Mouse (Mus musculus): ENCODE data around the gene Slc44a2. TPM values are rescaled to one million over a fixed set of nuclear protein-coding genes. Genes with fewer than 3 reads are reported as not detected.

Slc44a2 gene
- polyA plus RNA-seq, 2 experiments = 121 to 127 TPM

- no peaks in the 10 kb centered on the region for H3K36me3 ChIP-seq (ENCODE audit: control insufficient read depth, insufficient read depth, low read length)
- WGBS = 79% methylated on average over 7 of the region's 7 CpGs
- TF ChIP-seq POLR2A (IDR thresholded peaks at IDR 0.05; ENCODE audit: borderline replicate concordance, extremely low read depth, insufficient read depth, insufficient read length) = no peak
Measured at GRCm38 (mm10) chr9:21305065-21305464, 15.4 kb upstream of the Slc44a2 start.

GRCm38 (mm10) chr9:21309150-21309741 is 11.3 kb upstream of the Slc44a2 start:
- no peak for ATAC-seq (ENCODE audit: low FRiP score, low read depth)
- 64% methylated on average over 15 of the region's 15 CpGs for WGBS

More at GRCm38 (mm10) chr9:21305065-21305464, 15.4 kb upstream of the Slc44a2 start:
- no peak for DNase-seq (ENCODE audit: low spot score)
- H3K9ac ChIP-seq (ENCODE audit: low read depth, low read length, severe bottlenecking) = no peak overlapping the region
- H3K9me3 ChIP-seq (ENCODE audit: control insufficient read depth, low read length) = no peaks in the 10 kb centered on the region
- no peaks in the 10 kb centered on the region for H3K27me3 ChIP-seq (ENCODE audit: control insufficient read depth, insufficient read depth, low read length)
- no peak overlapping the region for H3K27ac ChIP-seq (replicated peaks; ENCODE audit: low read depth, low read length)
- ATAC-seq (ENCODE audit: low FRiP score, low read depth) = no peak
- no peak overlapping the region for H3K4me3 ChIP-seq (replicated peaks; ENCODE audit: low read length)
- H3K4me1 ChIP-seq (ENCODE audit: control insufficient read depth, insufficient read depth, low read length) = no peaks in the 10 kb centered on the region
- no peak overlapping the region for H3K4me2 ChIP-seq (replicated peaks; ENCODE audit: low read depth, low read length, severe bottlenecking)

GRCm38 (mm10) chr9:21311695-21312094 is 8.8 kb upstream of the Slc44a2 start:
- Histone ChIP-seq H3K4me2 (replicated peaks; ENCODE audit: low read depth, low read length, severe bottlenecking) (no peak overlapping the region), H3K27ac (replicated peaks; ENCODE audit: low read depth, low read length) (no peak overlapping the region), H3K9me3 (ENCODE audit: control insufficient read depth, low read length) (no peaks in the 10 kb centered on the region), H3K4me1 (ENCODE audit: control insufficient read depth, insufficient read depth, low read length) (no peaks in the 10 kb centered on the region), H3K27me3 (ENCODE audit: control insufficient read depth, insufficient read depth, low read length) (peaks cover 17% of the 10 kb centered on the region), H3K9ac (ENCODE audit: low read depth, low read length, severe bottlenecking) (no peak overlapping the region), H3K4me3 (replicated peaks; ENCODE audit: low read length) (peak overlapping the region; percentile 23), H3K36me3 (ENCODE audit: control insufficient read depth, insufficient read depth, low read length) (no peaks in the 10 kb centered on the region)
- no peak for TF ChIP-seq POLR2A (IDR thresholded peaks at IDR 0.05; ENCODE audit: borderline replicate concordance, extremely low read depth, insufficient read depth, insufficient read length)
- WGBS = 22% methylated on average over 7 of the region's 7 CpGs
- DNase-seq (ENCODE audit: low spot score) (no peak), ATAC-seq (ENCODE audit: low FRiP score, low read depth) (no peak)

More at GRCm38 (mm10) chr9:21309150-21309741, 11.3 kb upstream of the Slc44a2 start:
- DNase-seq (ENCODE audit: low spot score) = no peak
- H3K4me1 ChIP-seq (ENCODE audit: control insufficient read depth, insufficient read depth, low read length) = no peaks in the 10 kb centered on the region
- H3K4me3 ChIP-seq (replicated peaks; ENCODE audit: low read length) = no peak overlapping the region
- H3K9me3 ChIP-seq (ENCODE audit: control insufficient read depth, low read length) = no peaks in the 10 kb centered on the region
- H3K36me3 ChIP-seq (ENCODE audit: control insufficient read depth, insufficient read depth, low read length) = no peaks in the 10 kb centered on the region
- no peak overlapping the region for H3K27ac ChIP-seq (replicated peaks; ENCODE audit: low read depth, low read length)
- no peak for TF ChIP-seq POLR2A (IDR thresholded peaks at IDR 0.05; ENCODE audit: borderline replicate concordance, extremely low read depth, insufficient read depth, insufficient read length)
- H3K27me3 ChIP-seq (ENCODE audit: control insufficient read depth, insufficient read depth, low read length) = peaks cover 17% of the 10 kb centered on the region
- H3K9ac ChIP-seq (ENCODE audit: low read depth, low read length, severe bottlenecking) = no peak overlapping the region
- no peak overlapping the region for H3K4me2 ChIP-seq (replicated peaks; ENCODE audit: low read depth, low read length, severe bottlenecking)

GRCm38 (mm10) chr9:21312134-21312533 is 8.4 kb upstream of the Slc44a2 start, which contains the start of gene Ap1m2:
TSS of gene Ap1m2 (minus strand) at chr9:21312337.
- Histone ChIP-seq H3K27ac (replicated peaks; ENCODE audit: low read depth, low read length) (no peak within 1 kb of the TSS), H3K4me1 (ENCODE audit: control insufficient read depth, insufficient read depth, low read length) (no peaks in the 10 kb centered on the region), H3K27me3 (ENCODE audit: control insufficient read depth, insufficient read depth, low read length) (peaks cover 17% of the 10 kb centered on the region), H3K36me3 (ENCODE audit: control insufficient read depth, insufficient read depth, low read length) (no peaks in the 10 kb centered on the region), H3K9ac (ENCODE audit: low read depth, low read length, severe bottlenecking) (no peak within 1 kb of the TSS), H3K9me3 (ENCODE audit: control insufficient read depth, low read length) (no peaks in the 10 kb centered on the region), H3K4me2 (replicated peaks; ENCODE audit: low read depth, low read length, severe bottlenecking) (peak within 1 kb of the TSS; percentile 29; the same call in 1 of the 2 replicates), H3K4me3 (replicated peaks; ENCODE audit: low read length) (peak within 1 kb of the TSS; percentile 23)
- DNase-seq (ENCODE audit: low spot score) = no peak
- TF ChIP-seq POLR2A (IDR thresholded peaks at IDR 0.05; ENCODE audit: borderline replicate concordance, extremely low read depth, insufficient read depth, insufficient read length) = no peak
- ATAC-seq (ENCODE audit: low FRiP score, low read depth) = no peak
- WGBS = 7% methylated on average over 32 of the region's 35 CpGs

- Histone ChIP-seq H3K27ac (replicated peaks; ENCODE audit: low read depth, low read length) (no peak overlapping the region), H3K4me1 (ENCODE audit: control insufficient read depth, insufficient read depth, low read length) (no peaks in the 10 kb centered on the region), H3K4me3 (replicated peaks; ENCODE audit: low read length) (no peak overlapping the region), H3K9ac (ENCODE audit: low read depth, low read length, severe bottlenecking) (no peak overlapping the region), H3K36me3 (ENCODE audit: control insufficient read depth, insufficient read depth, low read length) (no peaks in the 10 kb centered on the region), H3K27me3 (ENCODE audit: control insufficient read depth, insufficient read depth, low read length) (peaks cover 17% of the 10 kb centered on the region), H3K9me3 (ENCODE audit: control insufficient read depth, low read length) (no peaks in the 10 kb centered on the region), H3K4me2 (replicated peaks; ENCODE audit: low read depth, low read length, severe bottlenecking) (no peak overlapping the region)
- WGBS = 8% methylated on average over 11 of the region's 11 CpGs
- no peak for TF ChIP-seq POLR2A (IDR thresholded peaks at IDR 0.05; ENCODE audit: borderline replicate concordance, extremely low read depth, insufficient read depth, insufficient read length)
- peak; percentile 83 for ATAC-seq (ENCODE audit: low FRiP score, low read depth)
- DNase-seq (ENCODE audit: low spot score) = peak; percentile 73
Measured at GRCm38 (mm10) chr9:21313394-21313793, 7.1 kb upstream of the Slc44a2 start.
